Mouse (Mus musculus) thymus, adult 2 months (tissue): ENCODE results near the gene Ccr7. TPM values are rescaled to one million over a fixed set of nuclear protein-coding genes. Genes with fewer than 3 reads are reported as not detected.

Source experiments
- DNase-seq: peaks from one replicate; pipeline ENCODE4 v3.0.0; 2021
- H3K27ac ChIP-seq: fragments of 200-500 bp; 2 replicates; pipeline ENCODE4 v1.5.1; 2012; ENCODE audit warnings: low read length, control low read depth; ENCODE audit not compliant: control insufficient read depth, insufficient read depth
- H3K27me3 ChIP-seq: fragments of 200-500 bp; 2 replicates; pipeline ENCODE4 v1.6.1; 2012; ENCODE audit warnings: mild to moderate bottlenecking, low read length, moderate library complexity, mixed read lengths; ENCODE audit not compliant: control insufficient read depth, insufficient read depth
- H3K36me3 ChIP-seq: fragments of 200-500 bp; 2 replicates; pipeline ENCODE4 v1.6.1; 2012; ENCODE audit warnings: mild to moderate bottlenecking, low read length, moderate library complexity; ENCODE audit not compliant: control insufficient read depth, insufficient read depth
- H3K4me1 ChIP-seq: fragments of 200-500 bp; replicated peaks from 2 replicates; pipeline ENCODE4 v1.6.1; 2012; ENCODE audit warnings: low read length; ENCODE audit not compliant: control insufficient read depth, insufficient read depth
- H3K4me3 ChIP-seq: fragments of 200-500 bp; 2 replicates; pipeline ENCODE4 v1.5.1; 2012; ENCODE audit warnings: mild to moderate bottlenecking, low read length, control low read depth, moderate library complexity; ENCODE audit not compliant: control insufficient read depth, insufficient read depth
- CTCF ChIP-seq: fragments of 200-500 bp; IDR thresholded peaks from 2 replicates; pipeline ENCODE4 v1.5.1; 2012; ENCODE audit warnings: mild to moderate bottlenecking, control low read depth, low read length, moderate library complexity, borderline replicate concordance; ENCODE audit not compliant: control insufficient read depth, poor library complexity, insufficient read depth; ENCODE audit errors: extremely low read depth
- POLR2A ChIP-seq: fragments of 200-500 bp; IDR thresholded peaks from 2 replicates; pipeline ENCODE4 v1.6.1; 2012; ENCODE audit warnings: mild to moderate bottlenecking, low read length, control low read depth, moderate library complexity; ENCODE audit not compliant: control insufficient read depth, poor library complexity, insufficient read depth; ENCODE audit errors: extremely low read depth
- WGBS: fragments of 180-500 bp; shearing (Covaris S2); methylation state at CpG from one replicate; pipeline ENCODE4 v1.1.7; 2018; 5-methylcytosine and 5-hydroxymethylcytosine counted together
- polyA plus RNA-seq: library from polyadenylated mRNA; depleted of rRNA; stranded (reverse); fragments of >200 nt; gene quantifications from 2 replicates; pipeline ENCODE4 v1.2.3, GENCODE M21; 2012

Ccr7 gene
- polyA plus RNA-seq, 1 experiment: 240 TPM

GRCm38 (mm10) chr11:99127785-99128682 is 26.8 kb downstream of the Ccr7 start:
- no peak for DNase-seq
- Histone ChIP-seq H3K36me3 (no peaks in the 10 kb centered on the region), H3K4me1 (peaks cover 57% of the 10 kb centered on the region), H3K27me3 (no peaks in the 10 kb centered on the region), H3K4me3 (no peak overlapping the region), H3K27ac (no peak overlapping the region)
- TF ChIP-seq POLR2A (no peak), CTCF (no peak)
- WGBS: 81% methylated on average over 18 of the region's 18 CpGs

GRCm38 (mm10) chr11:99126482-99127253 is 28.2 kb downstream of the Ccr7 start:
- no peak for DNase-seq
- Histone ChIP-seq H3K27me3 (no peaks in the 10 kb centered on the region), H3K27ac (no peak overlapping the region), H3K4me3 (no peak overlapping the region), H3K36me3 (no peaks in the 10 kb centered on the region), H3K4me1 (peaks cover 47% of the 10 kb centered on the region)
- WGBS: 41% methylated on average over 5 of the region's 5 CpGs
- no peak for TF ChIP-seq CTCF
- no peak for TF ChIP-seq POLR2A

- WGBS: 73% methylated on average over 10 of the region's 10 CpGs
- TF ChIP-seq CTCF (no peak), POLR2A (no peak)
- Histone ChIP-seq H3K36me3 (no peaks in the 10 kb centered on the region), H3K4me1 (peaks cover 38% of the 10 kb centered on the region), H3K4me3 (no peak overlapping the region), H3K27ac (no peak overlapping the region), H3K27me3 (no peaks in the 10 kb centered on the region)
- no peak for DNase-seq
Measured at GRCm38 (mm10) chr11:99124635-99125029, 30.2 kb downstream of the Ccr7 start.

- peak; percentile 72 for DNase-seq
- WGBS: 24% methylated on average over 15 of the region's 15 CpGs
- Histone ChIP-seq H3K27ac (no peak overlapping the region), H3K4me3 (no peak overlapping the region), H3K4me1 (peaks cover 38% of the 10 kb centered on the region), H3K36me3 (no peaks in the 10 kb centered on the region), H3K27me3 (no peaks in the 10 kb centered on the region)
- no peak for TF ChIP-seq POLR2A
- no peak for TF ChIP-seq CTCF
Measured at GRCm38 (mm10) chr11:99123977-99124634, 30.8 kb downstream of the Ccr7 start.

- TF ChIP-seq POLR2A (no peak), CTCF (no peak)
- Histone ChIP-seq H3K4me3 (no peak overlapping the region), H3K36me3 (no peaks in the 10 kb centered on the region), H3K4me1 (peaks cover 33% of the 10 kb centered on the region), H3K27me3 (no peaks in the 10 kb centered on the region), H3K27ac (no peak overlapping the region)
- WGBS: 99% methylated on average over 3 of the region's 3 CpGs
- no peak for DNase-seq
Measured at GRCm38 (mm10) chr11:99122703-99123102, 32.2 kb downstream of the Ccr7 start.

- Histone ChIP-seq H3K4me1 (peaks cover 22% of the 10 kb centered on the region), H3K36me3 (no peaks in the 10 kb centered on the region), H3K27ac (no peak overlapping the region), H3K27me3 (no peaks in the 10 kb centered on the region), H3K4me3 (no peak overlapping the region)
- no peak for DNase-seq
- TF ChIP-seq POLR2A (no peak), CTCF (no peak)
- WGBS: 93% methylated on average over 14 of the region's 14 CpGs
Measured at GRCm38 (mm10) chr11:99121218-99121631, 33.7 kb downstream of the Ccr7 start.
